Mouse (Mus musculus): Measurements from ENCODE around the gene Themis3. TPM values are rescaled to one million over a fixed set of nuclear protein-coding genes. Genes with fewer than 3 reads are reported as not detected.

Gene Themis3
- polyA plus RNA-seq, 1 experiment from 2014 or later = not detected

DNA sequence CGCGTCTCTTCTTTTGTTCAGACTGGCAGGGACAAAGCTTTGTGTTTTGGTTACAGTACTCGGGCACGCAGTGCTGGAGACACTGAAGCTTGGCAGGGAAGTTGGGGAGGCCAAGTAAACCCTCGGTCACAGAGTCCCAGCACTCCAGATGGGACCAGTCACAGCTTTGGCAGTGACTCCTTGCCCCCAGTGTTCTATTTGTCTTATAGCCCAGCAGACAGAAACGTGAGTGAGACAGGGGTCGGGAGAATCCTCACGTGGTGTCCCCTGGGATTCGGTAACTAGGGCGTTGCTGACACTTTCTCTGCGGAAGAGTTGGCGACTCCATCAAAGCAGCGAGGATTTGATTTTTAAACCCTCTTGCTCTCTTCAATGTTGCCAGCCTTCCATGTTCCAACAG is 8.3 kb downstream of the Themis3 start:
- WGBS (ENCODE audit: insufficient replicate concordance) = 73% methylated on average over 13 of the region's 13 CpGs
- no peaks in the 10 kb centered on the region for H3K9me3 ChIP-seq (replicated peaks)
- H3K9ac ChIP-seq = no peak overlapping the region
- no peaks in the 10 kb centered on the region for H3K36me3 ChIP-seq
- H3K4me3 ChIP-seq = no peak overlapping the region
- no peak for ATAC-seq
- H3K27me3 ChIP-seq (replicated peaks) = no peaks in the 10 kb centered on the region
- no peak overlapping the region for H3K27ac ChIP-seq
- no peak overlapping the region for H3K4me2 ChIP-seq
- H3K4me1 ChIP-seq = no peaks in the 10 kb centered on the region

DNA sequence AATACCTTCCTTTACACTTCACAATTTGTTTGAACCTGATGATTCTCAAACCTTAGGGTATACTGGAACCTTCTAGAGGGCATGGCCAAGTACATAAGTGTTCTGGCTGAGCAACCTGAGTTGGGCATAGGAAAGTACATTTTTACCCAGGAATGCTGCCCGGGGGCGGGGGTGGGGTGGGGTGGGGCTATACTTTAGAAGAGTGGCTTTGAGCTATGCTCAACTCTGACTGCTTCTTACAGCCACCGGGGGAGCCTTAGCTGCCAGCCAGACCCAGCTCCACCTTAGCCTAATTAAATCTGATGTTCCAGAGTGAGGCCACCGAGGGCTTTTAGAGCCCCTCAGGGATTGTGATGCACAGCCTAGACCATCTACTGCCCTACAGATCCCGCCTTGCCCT is 13.4 kb downstream of the Themis3 start:
- Histone ChIP-seq H3K9me3 (replicated peaks) (no peaks in the 10 kb centered on the region), H3K27ac (no peak overlapping the region), H3K4me1 (no peaks in the 10 kb centered on the region), H3K36me3 (no peaks in the 10 kb centered on the region), H3K4me3 (no peak overlapping the region), H3K9ac (no peak overlapping the region), H3K27me3 (replicated peaks) (no peaks in the 10 kb centered on the region), H3K4me2 (no peak overlapping the region)
- 64% methylated on average over 5 of the region's 5 CpGs for WGBS (ENCODE audit: insufficient replicate concordance)
- ATAC-seq = no peak

DNA sequence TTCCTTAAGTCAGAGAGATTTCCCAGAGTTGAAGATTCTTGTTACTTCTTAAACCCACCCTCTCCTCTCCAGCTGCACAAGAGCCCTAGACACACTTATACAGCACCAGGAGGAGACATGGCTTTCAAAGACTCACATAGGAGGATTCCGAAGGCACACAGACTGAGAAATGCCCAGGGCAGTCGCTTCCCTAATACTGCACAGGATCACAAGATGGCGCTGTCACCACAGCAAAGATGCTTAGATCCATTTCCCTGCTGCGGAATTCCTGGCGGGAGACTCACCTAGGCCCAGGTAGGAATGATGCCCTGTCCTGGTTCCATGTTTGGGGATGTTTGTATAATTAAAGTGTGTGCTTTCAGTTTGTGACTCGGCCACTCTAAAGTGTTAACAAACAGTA is 16.4 kb downstream of the Themis3 start:
- no peaks in the 10 kb centered on the region for H3K36me3 ChIP-seq
- ATAC-seq = no peak
- H3K9ac ChIP-seq = no peak overlapping the region
- no peaks in the 10 kb centered on the region for H3K9me3 ChIP-seq (replicated peaks)
- H3K4me3 ChIP-seq = no peak overlapping the region
- H3K4me2 ChIP-seq = no peak overlapping the region
- H3K4me1 ChIP-seq = no peaks in the 10 kb centered on the region
- no peaks in the 10 kb centered on the region for H3K27me3 ChIP-seq (replicated peaks)
- no peak overlapping the region for H3K27ac ChIP-seq
- 19% methylated on average over 6 of the region's 6 CpGs for WGBS (ENCODE audit: insufficient replicate concordance)

DNA sequence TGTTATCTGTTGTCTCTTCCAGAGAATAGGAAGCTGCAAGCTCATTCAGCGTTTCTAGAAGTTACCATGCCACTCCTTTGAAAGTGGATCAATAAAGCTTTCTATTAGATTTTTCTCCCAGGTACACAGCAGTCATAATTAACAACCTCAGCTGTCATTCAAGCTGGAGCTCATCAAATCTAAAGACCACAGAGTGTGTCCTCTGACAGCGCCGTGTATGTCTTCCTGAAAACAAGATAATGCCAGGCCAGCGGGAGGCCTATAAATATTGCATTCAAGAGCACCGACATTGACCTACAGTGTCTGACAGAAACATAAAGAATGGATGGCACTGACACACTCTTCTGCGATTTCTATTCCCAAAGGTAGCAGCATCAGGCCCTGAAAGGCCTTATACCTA is 16.9 kb downstream of the Themis3 start:
- no peaks in the 10 kb centered on the region for H3K36me3 ChIP-seq
- H3K4me2 ChIP-seq = no peak overlapping the region
- H3K9ac ChIP-seq = no peak overlapping the region
- H3K9me3 ChIP-seq (replicated peaks) = no peaks in the 10 kb centered on the region
- WGBS (ENCODE audit: insufficient replicate concordance) = 59% methylated on average over 6 of the region's 6 CpGs
- H3K27me3 ChIP-seq (replicated peaks) = no peaks in the 10 kb centered on the region
- no peaks in the 10 kb centered on the region for H3K4me1 ChIP-seq
- no peak overlapping the region for H3K27ac ChIP-seq
- ATAC-seq = no peak
- no peak overlapping the region for H3K4me3 ChIP-seq

DNA sequence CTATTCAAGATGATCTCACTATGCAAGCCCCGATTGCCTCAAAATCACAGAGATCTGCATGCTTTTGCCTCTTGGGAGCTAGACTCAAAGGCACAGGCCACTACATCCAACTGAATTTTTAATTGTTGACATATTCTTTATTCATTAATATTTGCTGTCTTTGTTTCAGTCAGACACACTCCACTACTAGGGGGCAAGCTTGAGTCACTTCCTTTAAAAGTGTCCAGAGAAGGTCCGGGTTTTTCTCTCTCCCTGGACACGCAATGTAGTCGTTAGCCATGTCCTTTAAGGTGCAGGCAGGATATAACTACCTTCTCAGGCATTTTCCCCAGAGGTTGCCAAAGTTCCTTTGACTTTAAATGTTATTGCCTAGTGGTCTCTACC is 21.8 kb downstream of the Themis3 start:
- no peaks in the 10 kb centered on the region for H3K36me3 ChIP-seq
- H3K4me1 ChIP-seq = no peaks in the 10 kb centered on the region
- no peaks in the 10 kb centered on the region for H3K9me3 ChIP-seq (replicated peaks)
- H3K9ac ChIP-seq = no peak overlapping the region
- H3K27ac ChIP-seq = no peak overlapping the region
- no peak overlapping the region for H3K4me2 ChIP-seq
- no peak overlapping the region for H3K4me3 ChIP-seq
- WGBS (ENCODE audit: insufficient replicate concordance) = 57% methylated on average over 4 of the region's 4 CpGs
- no peak for ATAC-seq
- no peaks in the 10 kb centered on the region for H3K27me3 ChIP-seq (replicated peaks)

DNA sequence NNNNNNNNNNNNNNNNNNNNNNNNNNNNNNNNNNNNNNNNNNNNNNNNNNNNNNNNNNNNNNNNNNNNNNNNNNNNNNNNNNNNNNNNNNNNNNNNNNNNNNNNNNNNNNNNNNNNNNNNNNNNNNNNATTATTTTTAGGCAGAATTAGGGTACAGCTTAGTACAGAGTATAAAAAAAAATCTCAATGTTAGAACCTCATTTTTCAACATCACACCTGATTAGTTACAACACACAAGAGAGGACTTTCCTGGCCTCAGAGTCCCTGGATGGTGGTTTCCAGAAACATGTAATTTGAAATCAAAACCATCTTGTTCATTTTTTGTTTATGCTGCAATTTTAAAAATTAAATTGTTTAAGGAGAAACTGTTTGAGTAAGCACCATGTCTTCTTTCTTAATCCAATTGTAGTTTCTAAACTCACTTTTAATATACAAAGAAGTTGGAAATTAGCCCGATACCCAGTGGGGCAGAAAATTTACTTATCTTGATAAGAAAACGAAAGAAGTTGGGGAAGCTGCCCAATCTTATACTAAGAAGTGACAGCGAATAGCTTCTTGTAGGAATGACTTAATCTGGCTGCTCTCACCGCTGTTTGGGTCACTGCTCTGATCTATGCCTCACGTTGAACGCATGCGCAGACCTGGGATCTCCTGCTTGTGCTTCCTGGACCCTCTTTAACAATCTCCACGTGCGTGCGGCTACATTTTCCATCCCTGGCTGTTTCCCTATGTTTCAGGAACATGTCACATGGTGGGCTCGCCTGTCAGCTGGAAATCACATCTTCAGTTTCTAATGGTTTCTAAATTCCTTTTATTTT is 22.4 kb downstream of the Themis3 start:
- no peak overlapping the region for H3K9ac ChIP-seq
- H3K27me3 ChIP-seq (replicated peaks) = no peaks in the 10 kb centered on the region
- H3K4me3 ChIP-seq = no peak overlapping the region
- H3K36me3 ChIP-seq = no peaks in the 10 kb centered on the region
- no peaks in the 10 kb centered on the region for H3K4me1 ChIP-seq
- no peaks in the 10 kb centered on the region for H3K9me3 ChIP-seq (replicated peaks)
- ATAC-seq = no peak
- H3K27ac ChIP-seq = no peak overlapping the region
- no peak overlapping the region for H3K4me2 ChIP-seq
- WGBS (ENCODE audit: insufficient replicate concordance) = 67% methylated on average over 11 of the region's 11 CpGs

DNA sequence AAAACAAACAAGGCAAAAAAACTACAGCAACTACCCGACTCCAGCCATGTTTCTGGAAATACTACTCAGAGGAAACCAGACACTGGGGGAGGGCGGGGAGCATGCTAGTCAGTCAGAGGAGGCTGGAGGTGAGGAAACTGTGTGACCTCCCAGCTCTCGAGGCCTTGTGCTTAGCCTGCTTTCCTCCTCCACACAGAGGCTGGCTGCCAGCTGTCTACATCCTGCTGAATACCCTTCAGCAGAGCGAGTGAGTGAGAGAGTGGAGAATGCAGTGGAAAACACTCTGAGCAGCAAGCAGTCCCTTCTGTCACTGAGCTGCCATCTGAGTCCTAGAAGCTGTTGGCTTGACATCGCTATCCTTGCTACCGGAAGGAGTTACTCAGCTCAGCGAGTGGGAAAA is 30.2 kb downstream of the Themis3 start:
- no peak overlapping the region for H3K27ac ChIP-seq
- H3K27me3 ChIP-seq (replicated peaks) = no peaks in the 10 kb centered on the region
- no peak for ATAC-seq
- no peak overlapping the region for H3K4me2 ChIP-seq
- H3K4me1 ChIP-seq = no peaks in the 10 kb centered on the region
- H3K9ac ChIP-seq = no peak overlapping the region
- 54% methylated on average over 7 of the region's 7 CpGs for WGBS (ENCODE audit: insufficient replicate concordance)
- no peaks in the 10 kb centered on the region for H3K36me3 ChIP-seq
- H3K9me3 ChIP-seq (replicated peaks) = 0 out of 2 replicates have a peak, but pooled peaks cover 6% of the 10 kb centered on the region
- H3K4me3 ChIP-seq = no peak overlapping the region

DNA sequence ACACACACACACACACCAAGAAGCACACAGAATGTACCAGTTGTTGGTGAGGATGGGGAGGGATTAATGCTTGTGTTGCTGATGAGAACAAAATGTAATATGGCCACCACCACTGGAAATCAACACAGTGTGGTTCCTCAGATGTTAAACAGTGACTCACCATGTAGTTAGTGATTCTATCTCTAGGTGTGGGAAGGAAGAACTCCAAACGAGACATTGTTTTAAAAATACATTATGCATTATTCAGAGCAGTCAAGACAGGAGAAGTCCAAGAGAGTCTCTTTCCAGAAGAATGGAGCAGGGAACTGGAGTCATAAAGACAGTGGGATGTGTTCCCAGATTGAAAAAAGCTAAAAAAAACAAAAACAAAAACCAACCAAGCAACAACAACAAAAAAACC is 30.9 kb downstream of the Themis3 start:
- Histone ChIP-seq H3K9me3 (replicated peaks) (0 out of 2 replicates have a peak, but pooled peaks cover 6% of the 10 kb centered on the region), H3K27me3 (replicated peaks) (no peaks in the 10 kb centered on the region), H3K4me1 (no peaks in the 10 kb centered on the region), H3K4me2 (no peak overlapping the region), H3K36me3 (no peaks in the 10 kb centered on the region), H3K4me3 (no peak overlapping the region), H3K27ac (no peak overlapping the region), H3K9ac (no peak overlapping the region)
- WGBS (ENCODE audit: insufficient replicate concordance) = 37% methylated on average over 1 of the region's 1 CpGs
- ATAC-seq = no peak

DNA sequence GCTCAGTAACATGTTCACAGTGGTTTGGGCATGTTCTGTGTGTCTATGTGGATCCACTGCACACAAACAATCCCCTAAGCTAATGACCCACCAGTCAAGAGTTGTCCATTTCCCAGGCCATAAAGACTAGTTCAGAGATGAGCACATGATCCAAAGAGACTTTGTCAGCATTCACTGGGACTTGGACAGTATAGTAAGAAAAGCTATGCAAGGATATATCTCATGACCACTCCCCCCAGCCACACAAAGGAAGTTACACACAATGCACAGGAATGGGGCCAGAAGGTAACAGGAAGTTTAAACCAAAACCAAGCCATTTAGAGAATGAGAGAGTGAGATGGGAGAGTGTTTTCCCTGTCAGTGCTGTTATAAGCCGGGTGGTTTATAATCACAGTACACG is 33.0 kb downstream of the Themis3 start:
- 34% methylated on average over 2 of the region's 2 CpGs for WGBS (ENCODE audit: insufficient replicate concordance)

DNA sequence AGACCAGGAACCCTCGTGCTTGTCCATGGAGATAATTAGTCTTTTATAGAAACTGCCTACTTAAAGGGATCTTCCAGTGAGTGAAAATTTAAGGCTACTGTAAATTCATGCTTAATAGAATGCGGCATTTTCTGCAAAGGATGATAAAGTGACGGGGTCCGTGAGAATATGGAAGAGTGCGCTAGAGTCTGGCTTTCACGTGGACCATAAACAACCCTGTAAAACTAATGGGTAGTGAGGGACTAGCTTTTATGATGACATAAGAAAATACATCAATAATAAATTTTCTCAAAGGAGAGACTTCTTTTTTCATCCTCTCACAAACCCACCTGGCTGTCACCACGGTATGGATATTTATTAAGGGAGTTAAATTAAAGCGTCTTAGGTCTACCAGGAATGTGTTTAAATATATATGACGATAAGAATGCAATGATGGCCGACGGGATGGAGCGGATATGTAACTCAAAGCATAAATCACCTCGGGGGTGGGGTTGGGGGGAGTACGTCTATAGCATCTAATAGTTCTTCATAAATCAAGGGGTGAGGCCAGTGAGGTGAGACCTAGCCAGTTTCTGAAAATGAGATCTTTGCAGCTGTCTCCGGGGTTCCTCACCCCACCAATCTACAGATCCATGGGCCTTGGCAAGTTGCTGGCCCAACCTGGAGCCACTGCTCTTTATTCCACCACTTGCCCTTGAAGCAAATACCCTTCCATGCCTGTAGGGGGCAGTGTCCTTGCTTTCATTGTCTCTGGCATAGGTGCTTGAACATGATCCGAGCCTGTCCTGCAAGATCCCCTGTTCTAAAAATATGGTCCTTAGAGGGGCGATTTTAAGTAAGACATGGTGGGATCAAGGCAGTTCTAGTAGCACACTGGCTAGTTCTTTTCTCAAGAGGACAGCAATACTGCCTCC is 35.8 kb downstream of the Themis3 start:
- Histone ChIP-seq H3K27me3 (replicated peaks) (no peaks in the 10 kb centered on the region), H3K4me3 (no peak overlapping the region), H3K27ac (no peak overlapping the region), H3K9me3 (replicated peaks) (no peaks in the 10 kb centered on the region), H3K4me1 (no peaks in the 10 kb centered on the region), H3K4me2 (no peak overlapping the region), H3K36me3 (no peaks in the 10 kb centered on the region), H3K9ac (no peak overlapping the region)
- no peak for ATAC-seq
- 79% methylated on average over 17 of the region's 17 CpGs for WGBS (ENCODE audit: insufficient replicate concordance)

More for the DNA sequence above, 33.0 kb downstream of the Themis3 start:
- Histone ChIP-seq H3K4me1 (no peaks in the 10 kb centered on the region), H3K27ac (no peak overlapping the region), H3K36me3 (no peaks in the 10 kb centered on the region), H3K4me3 (no peak overlapping the region), H3K4me2 (no peak overlapping the region), H3K27me3 (replicated peaks) (no peaks in the 10 kb centered on the region), H3K9me3 (replicated peaks) (0 out of 2 replicates have a peak, but pooled peaks cover 6% of the 10 kb centered on the region), H3K9ac (no peak overlapping the region)
- ATAC-seq = no peak

DNA sequence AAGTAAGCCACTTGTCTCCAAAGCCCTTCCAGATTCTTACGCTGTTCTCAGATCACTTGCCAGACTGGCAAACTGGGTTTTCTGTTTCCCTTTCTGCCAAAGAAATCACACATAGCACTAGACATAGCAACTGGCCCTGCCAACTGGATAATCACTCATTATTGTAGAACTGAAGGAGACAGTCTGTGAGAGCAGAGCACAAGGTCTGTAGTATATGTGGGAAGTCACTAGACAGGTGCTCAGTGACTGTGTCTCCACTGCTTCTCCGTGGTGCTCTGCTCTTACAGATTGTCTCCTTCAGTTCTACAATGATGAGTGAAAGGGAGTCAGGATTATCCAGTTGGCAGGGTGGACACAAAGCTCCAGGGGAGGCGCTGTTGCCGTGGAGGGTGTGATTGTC is 41.7 kb downstream of the Themis3 start:
- Histone ChIP-seq H3K4me1 (no peaks in the 10 kb centered on the region), H3K27ac (no peak overlapping the region), H3K9ac (no peak overlapping the region), H3K9me3 (replicated peaks) (0 out of 2 replicates have a peak, but pooled peaks cover 5% of the 10 kb centered on the region), H3K27me3 (replicated peaks) (no peaks in the 10 kb centered on the region), H3K36me3 (no peaks in the 10 kb centered on the region), H3K4me3 (no peak overlapping the region), H3K4me2 (no peak overlapping the region)
- 68% methylated on average over 4 of the region's 4 CpGs for WGBS (ENCODE audit: insufficient replicate concordance)
- ATAC-seq = no peak

DNA sequence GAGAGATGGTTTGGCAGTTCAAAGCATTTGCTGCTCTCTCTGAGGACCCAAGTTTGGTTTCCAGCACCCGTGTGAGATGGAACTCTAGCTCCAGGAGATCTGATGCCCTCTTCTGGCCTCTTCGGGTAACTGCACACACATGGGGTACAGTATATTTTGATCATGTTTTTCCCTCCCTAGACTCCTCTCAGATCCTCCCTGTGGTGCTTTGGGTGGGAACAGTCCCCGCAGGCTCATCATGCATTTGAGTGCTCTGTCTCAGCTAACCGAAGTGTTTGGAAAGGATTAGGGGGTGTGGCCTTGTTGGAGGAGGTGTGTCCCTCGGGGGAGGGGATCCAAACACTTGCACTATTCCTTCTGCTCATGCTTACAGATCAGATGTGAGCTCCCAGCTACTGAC is 43.9 kb downstream of the Themis3 start:
- H3K36me3 ChIP-seq = no peaks in the 10 kb centered on the region
- H3K9me3 ChIP-seq (replicated peaks) = 0 out of 2 replicates have a peak, but pooled peaks cover 5% of the 10 kb centered on the region
- no peaks in the 10 kb centered on the region for H3K27me3 ChIP-seq (replicated peaks)
- no peak overlapping the region for H3K4me3 ChIP-seq
- H3K9ac ChIP-seq = no peak overlapping the region
- no peaks in the 10 kb centered on the region for H3K4me1 ChIP-seq
- H3K4me2 ChIP-seq = no peak overlapping the region
- H3K27ac ChIP-seq = no peak overlapping the region
- no peak for ATAC-seq
- 74% methylated on average over 5 of the region's 5 CpGs for WGBS (ENCODE audit: insufficient replicate concordance)

Data from liver, embryonic 12.5 days (tissue).